Mouse (Mus musculus) megakaryocyte, embryonic 14.5 days (primary cell): ENCODE results near the gene Pde6g.

Experiments
- FLI1 ChIP-seq: IDR thresholded peaks from 2 replicates; pipeline ENCODE4 v1.6.1; 2012; ENCODE audit warnings: low read length, inconsistent platforms, mixed read lengths
- GATA1 ChIP-seq: IDR thresholded peaks from 3 replicates; pipeline ENCODE4 v1.6.1; 2012; ENCODE audit warnings: mixed read lengths, low read length, inconsistent platforms, borderline replicate concordance

DNA sequence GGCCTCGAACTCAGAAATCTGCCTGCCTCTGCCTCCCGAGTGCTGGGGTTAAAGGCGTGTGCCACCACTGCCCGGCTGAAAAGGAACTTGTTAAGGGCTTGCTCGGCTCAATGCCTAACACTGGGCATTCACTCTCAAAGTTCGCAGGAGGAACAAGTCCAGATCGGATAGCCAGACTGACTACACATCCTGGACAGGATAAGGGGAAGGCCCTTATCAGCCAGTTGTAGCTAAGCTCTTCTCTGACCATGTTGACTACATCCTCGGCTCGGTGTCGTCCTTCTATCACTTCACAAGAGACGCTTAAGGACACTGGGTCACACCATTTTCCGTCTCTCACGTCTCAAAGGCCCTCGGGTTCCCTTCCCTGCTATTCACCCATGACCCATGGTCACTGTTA, 4.1 kb upstream of the Pde6g start:
- TF ChIP-seq GATA1 (no peak), FLI1 (no peak)
